Mouse (Mus musculus) testis, adult 2 months (tissue): ENCODE data around the gene Aldh8a1. TPM values are rescaled to one million over a fixed set of nuclear protein-coding genes. Genes with fewer than 3 reads are reported as not detected.

Experiments used
- H3K27ac ChIP-seq: fragments of 200-500 bp; 2 replicates; pipeline ENCODE4 v1.5.1; 2012; ENCODE audit warnings: low read depth, low read length; ENCODE audit not compliant: control insufficient read depth, insufficient read depth
- H3K27me3 ChIP-seq: fragments of 200-500 bp; 2 replicates; pipeline ENCODE4 v1.6.1; 2012; ENCODE audit warnings: mild to moderate bottlenecking, low read length, moderate library complexity; ENCODE audit not compliant: control insufficient read depth, insufficient read depth
- H3K36me3 ChIP-seq: fragments of 200-500 bp; 2 replicates; pipeline ENCODE4 v1.6.1; 2012; ENCODE audit warnings: mild to moderate bottlenecking, low read length; ENCODE audit not compliant: control insufficient read depth, insufficient read depth
- H3K4me1 ChIP-seq: fragments of 200-500 bp; 2 replicates; pipeline ENCODE4 v1.6.1; 2012; ENCODE audit warnings: low read length; ENCODE audit not compliant: control insufficient read depth, insufficient read depth
- H3K4me3 ChIP-seq: fragments of 200-500 bp; 2 replicates; pipeline ENCODE4 v1.5.1; 2012; ENCODE audit warnings: low read depth, mild to moderate bottlenecking, low read length, moderate library complexity, mixed read lengths; ENCODE audit not compliant: control insufficient read depth
- CTCF ChIP-seq: fragments of 200-500 bp; IDR thresholded peaks from 2 replicates; pipeline ENCODE4 v1.5.1; 2012; ENCODE audit warnings: low read depth, mild to moderate bottlenecking, inconsistent platforms, low read length, moderate library complexity; ENCODE audit not compliant: control insufficient read depth, insufficient read depth, insufficient replicate concordance
- POLR2A ChIP-seq: fragments of 200-500 bp; IDR thresholded peaks from 2 replicates; pipeline ENCODE4 v1.6.1; 2012; ENCODE audit warnings: low read depth, mild to moderate bottlenecking, inconsistent platforms, low read length, moderate library complexity; ENCODE audit not compliant: control insufficient read depth
- polyA plus RNA-seq: library from polyadenylated mRNA; depleted of rRNA; stranded (reverse); fragments of >200 nt; gene quantifications from 2 replicates; pipeline ENCODE4 v1.2.3, GENCODE M21; 2012

Gene Aldh8a1
- polyA plus RNA-seq, 1 experiment: 1.8 TPM

- TF ChIP-seq CTCF: no peak
- no peak for TF ChIP-seq POLR2A
- Histone ChIP-seq H3K4me1 (no peaks in the 10 kb centered on the region), H3K27me3 (no peaks in the 10 kb centered on the region), H3K4me3 (no peak overlapping the region), H3K27ac (no peak overlapping the region), H3K36me3 (peaks cover 3% of the 10 kb centered on the region)
Observed at GRCm38 (mm10) chr10:21354506-21354905, 22.6 kb upstream of the Aldh8a1 start.

GRCm38 (mm10) chr10:21357986-21358385, 19.1 kb upstream of the Aldh8a1 start:
- TF ChIP-seq POLR2A: no peak
- no peak for TF ChIP-seq CTCF
- Histone ChIP-seq H3K27ac (no peak overlapping the region), H3K4me3 (no peak overlapping the region), H3K4me1 (no peaks in the 10 kb centered on the region), H3K27me3 (no peaks in the 10 kb centered on the region), H3K36me3 (peaks cover 2% of the 10 kb centered on the region; the same call in 1 of the 2 replicates)

GRCm38 (mm10) chr10:21359086-21359485, 18.0 kb upstream of the Aldh8a1 start:
- Histone ChIP-seq H3K4me1 (no peaks in the 10 kb centered on the region), H3K36me3 (peaks cover 2% of the 10 kb centered on the region; the same call in 1 of the 2 replicates)
- no peak for TF ChIP-seq CTCF
- TF ChIP-seq POLR2A: no peak

GRCm38 (mm10) chr10:21361871-21362270, 15.2 kb upstream of the Aldh8a1 start:
- Histone ChIP-seq H3K4me1 (no peaks in the 10 kb centered on the region), H3K27ac (no peak overlapping the region), H3K4me3 (no peak overlapping the region), H3K36me3 (peaks cover 3% of the 10 kb centered on the region), H3K27me3 (no peaks in the 10 kb centered on the region)
- TF ChIP-seq CTCF: no peak
- TF ChIP-seq POLR2A: no peak

More at GRCm38 (mm10) chr10:21359086-21359485, 18.0 kb upstream of the Aldh8a1 start:
- Histone ChIP-seq H3K27ac (no peak overlapping the region), H3K27me3 (no peaks in the 10 kb centered on the region), H3K4me3 (no peak overlapping the region)

DNA sequence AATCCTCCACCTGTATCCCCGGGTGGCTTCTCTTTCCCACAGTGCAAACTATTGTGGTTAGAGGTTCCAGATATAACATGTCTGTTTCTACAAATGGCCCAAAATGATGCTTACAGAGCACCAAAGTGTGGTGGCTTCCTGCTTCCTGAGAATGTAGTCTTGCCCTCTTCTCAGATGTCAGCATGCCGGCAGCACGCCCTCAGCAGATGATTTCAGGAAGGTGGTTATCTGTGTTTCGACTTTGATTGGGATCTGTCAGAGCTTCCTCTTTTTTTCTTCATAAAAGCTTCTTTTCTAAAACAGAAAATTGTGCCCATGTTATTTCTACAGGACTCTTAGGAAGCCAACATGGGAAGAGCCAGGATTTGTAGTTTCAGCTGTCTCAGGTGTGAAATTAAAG, 13.8 kb upstream of the Aldh8a1 start:
- TF ChIP-seq CTCF: no peak
- TF ChIP-seq POLR2A: no peak
- Histone ChIP-seq H3K27ac (no peak overlapping the region), H3K36me3 (peaks cover 1% of the 10 kb centered on the region; the same call in 1 of the 2 replicates), H3K4me3 (no peak overlapping the region), H3K4me1 (no peaks in the 10 kb centered on the region), H3K27me3 (no peaks in the 10 kb centered on the region)

GRCm38 (mm10) chr10:21364946-21365345, 12.1 kb upstream of the Aldh8a1 start:
- Histone ChIP-seq H3K4me1 (no peaks in the 10 kb centered on the region), H3K4me3 (no peak overlapping the region), H3K27me3 (no peaks in the 10 kb centered on the region), H3K27ac (no peak overlapping the region), H3K36me3 (peaks cover 1% of the 10 kb centered on the region; the same call in 1 of the 2 replicates)
- TF ChIP-seq CTCF (no peak), POLR2A (no peak)

DNA sequence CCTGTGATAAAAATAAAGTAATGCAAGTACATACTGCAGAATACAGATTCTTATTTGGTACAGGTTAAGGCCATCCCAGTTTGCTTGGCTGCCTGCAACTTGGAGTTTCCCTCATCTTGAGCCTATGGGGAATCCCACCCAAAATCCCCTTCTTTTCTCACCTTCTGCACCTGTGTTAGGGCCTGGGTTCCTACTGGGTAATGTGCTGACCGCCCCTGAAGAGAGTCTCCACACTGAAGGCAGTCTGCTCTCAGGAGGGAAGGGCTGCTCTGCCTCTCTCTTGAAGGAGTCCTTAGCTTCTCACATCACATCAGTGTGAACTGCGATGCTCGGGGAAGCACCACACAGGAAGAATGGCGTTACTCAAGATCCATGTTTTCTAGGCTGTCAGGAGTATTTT, 11.2 kb upstream of the Aldh8a1 start:
- no peaks in the 10 kb centered on the region for H3K4me1 ChIP-seq
- no peak overlapping the region for H3K4me3 ChIP-seq
- no peaks in the 10 kb centered on the region for H3K27me3 ChIP-seq
- no peak for TF ChIP-seq CTCF
- no peak for TF ChIP-seq POLR2A
- peaks cover 1% of the 10 kb centered on the region; the same call in 1 of the 2 replicates for H3K36me3 ChIP-seq
- H3K27ac ChIP-seq: no peak overlapping the region

GRCm38 (mm10) chr10:21366471-21366870, 10.6 kb upstream of the Aldh8a1 start:
- Histone ChIP-seq H3K4me1 (no peaks in the 10 kb centered on the region), H3K27ac (no peak overlapping the region), H3K36me3 (peaks cover 1% of the 10 kb centered on the region; the same call in 1 of the 2 replicates), H3K27me3 (no peaks in the 10 kb centered on the region), H3K4me3 (no peak overlapping the region)
- no peak for TF ChIP-seq CTCF
- no peak for TF ChIP-seq POLR2A
